Mouse (Mus musculus): Measurements from ENCODE around the gene Sema3b. TPM values are rescaled to one million over a fixed set of nuclear protein-coding genes. Genes with fewer than 3 reads are reported as not detected.

Gene Sema3b
- total RNA-seq, 2 experiments from 2014 or later, result not detected

DNA sequence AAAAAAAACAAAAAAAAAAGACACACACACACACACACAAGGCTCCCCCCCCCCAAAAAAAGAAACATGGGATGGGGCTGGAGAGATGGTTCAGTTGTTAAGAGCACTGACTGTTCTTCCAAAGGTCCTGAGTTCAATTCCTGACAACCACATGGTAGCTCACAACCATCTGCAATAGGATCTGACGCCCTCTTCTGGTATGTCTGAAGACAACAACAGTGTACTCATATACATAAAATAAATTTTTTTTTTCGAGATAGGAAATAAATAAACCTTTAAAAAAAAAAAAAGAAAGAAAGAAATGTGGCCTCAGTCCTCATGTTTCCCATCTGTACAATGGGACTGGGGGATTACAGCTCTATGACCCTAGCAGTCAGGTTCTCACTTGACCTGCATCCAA, 8.4 kb upstream of the Sema3b start:
- no peak for ATAC-seq (replicated peaks; ENCODE audit: poor library complexity)

- ATAC-seq (replicated peaks; ENCODE audit: poor library complexity), result no peak
Observed at GRCm38 (mm10) chr9:107615035-107615434, 6.0 kb upstream of the Sema3b start.

GRCm38 (mm10) chr9:107612945-107613569, 4.0 kb upstream of the Sema3b start:
- ATAC-seq (replicated peaks; ENCODE audit: poor library complexity), result peak; percentile 18; the same call in 1 of the 2 replicates

- peak; percentile 90 for ATAC-seq (replicated peaks; ENCODE audit: poor library complexity)
Observed at GRCm38 (mm10) chr9:107612191-107612944, 3.3 kb upstream of the Sema3b start.

- ATAC-seq (replicated peaks; ENCODE audit: poor library complexity), result 0 out of 2 replicates have a peak, but pooled peaks have one; percentile 9
Observed at GRCm38 (mm10) chr9:107611456-107612190, 2.6 kb upstream of the Sema3b start.

DNA sequence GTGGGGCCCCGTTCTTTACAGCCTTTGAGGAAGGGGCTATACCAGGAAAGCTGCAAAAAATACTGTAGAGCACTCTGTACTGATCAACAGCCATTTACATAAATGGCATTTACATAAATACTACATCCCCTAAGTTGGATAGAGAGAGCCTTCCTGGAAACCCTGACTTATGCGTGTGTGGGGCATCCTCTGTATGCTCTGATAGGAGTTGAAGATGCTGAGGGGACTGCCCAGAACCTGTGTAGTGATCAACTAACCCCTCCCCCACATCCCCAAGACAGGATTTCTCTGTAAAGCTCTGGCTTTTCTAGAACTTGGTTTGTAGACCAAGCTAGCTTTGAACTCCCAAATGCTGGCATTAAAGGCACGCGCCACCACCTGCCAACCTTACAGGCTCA, 403 bp upstream of the Sema3b start:
- ATAC-seq (replicated peaks; ENCODE audit: poor library complexity), result no peak

DNA sequence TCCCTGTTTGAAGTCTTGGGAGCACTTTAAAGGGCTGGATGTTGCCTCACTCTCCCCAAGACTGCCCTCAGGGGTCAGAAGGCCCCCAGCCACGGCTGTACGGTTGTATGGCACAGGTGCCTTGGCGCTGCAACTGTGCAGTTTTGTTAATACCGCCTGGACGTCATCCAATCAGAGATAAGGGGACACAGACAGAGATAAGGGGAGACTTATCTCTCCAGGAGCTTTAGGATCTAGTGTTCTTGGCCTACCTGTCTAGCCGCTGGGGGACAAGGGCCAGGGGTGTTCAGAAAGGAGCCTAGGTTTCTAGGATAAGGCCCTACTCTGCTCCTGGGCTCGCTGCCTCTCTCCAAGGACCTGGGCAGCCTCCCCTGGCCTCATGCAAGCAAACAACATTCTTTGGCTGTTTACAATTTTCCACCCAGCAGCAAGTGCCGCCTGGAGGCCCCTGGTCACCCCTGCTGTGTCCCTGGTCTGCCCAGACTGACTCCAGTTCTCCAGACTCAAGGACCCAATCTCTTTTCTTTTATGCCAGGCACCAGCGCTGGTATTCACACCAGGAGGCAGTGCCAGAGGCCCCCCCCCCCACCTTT, 1.3 kb downstream of the Sema3b start:
- ATAC-seq (replicated peaks; ENCODE audit: poor library complexity), result no peak

- ATAC-seq (replicated peaks; ENCODE audit: poor library complexity), result no peak
Observed at GRCm38 (mm10) chr9:107607036-107607435, 2.0 kb downstream of the Sema3b start.

- no peak for ATAC-seq (replicated peaks; ENCODE audit: poor library complexity)
Observed at GRCm38 (mm10) chr9:107606591-107606990, 2.4 kb downstream of the Sema3b start.

GRCm38 (mm10) chr9:107605041-107605661, 3.9 kb downstream of the Sema3b start:
- ATAC-seq (replicated peaks; ENCODE audit: poor library complexity), result peak; percentile 38

DNA sequence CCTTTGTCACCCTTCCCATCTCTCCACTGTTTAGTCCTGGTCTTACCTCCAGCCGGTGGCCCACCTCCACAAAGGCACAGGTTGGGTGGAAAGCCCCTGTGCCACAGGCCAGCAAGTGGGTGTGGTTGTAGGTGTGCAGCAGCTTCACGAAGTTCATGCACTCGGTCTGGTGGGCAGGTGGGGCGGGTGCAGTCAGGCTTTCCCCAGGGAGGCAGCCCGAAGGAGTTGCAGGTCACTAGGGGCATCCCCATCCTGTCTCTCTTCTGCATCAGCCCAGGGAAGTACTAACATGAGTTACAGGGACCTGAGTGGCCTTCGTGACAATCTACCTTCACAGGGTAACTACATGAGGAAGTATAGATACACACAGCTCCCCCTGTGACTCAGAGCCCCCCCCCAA, 5.8 kb downstream of the Sema3b start:
- ATAC-seq (replicated peaks; ENCODE audit: poor library complexity), result no peak

- ATAC-seq (replicated peaks; ENCODE audit: poor library complexity), result peak; percentile 87
Observed at GRCm38 (mm10) chr9:107602068-107602648, 6.9 kb downstream of the Sema3b start.

DNA sequence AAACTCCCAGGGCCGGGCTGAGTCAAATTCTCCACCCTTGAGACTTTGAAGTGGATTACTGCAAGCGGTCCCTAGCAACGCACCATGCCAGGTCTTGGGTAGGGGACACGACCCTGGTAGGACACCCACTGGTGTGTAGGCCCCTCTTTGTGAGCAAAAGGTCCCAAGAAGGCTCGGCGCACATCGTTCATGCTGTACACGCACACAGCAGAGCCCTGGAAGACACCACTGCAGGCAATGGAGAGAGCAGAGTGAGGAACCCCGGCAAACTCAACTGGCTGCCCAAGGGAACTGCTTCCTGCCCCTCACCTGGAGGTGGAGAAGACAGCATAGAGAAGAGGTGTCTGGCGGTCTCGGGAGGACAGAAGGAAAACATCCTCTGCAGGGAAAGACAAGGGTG, 7.8 kb downstream of the Sema3b start:
- no peak for ATAC-seq (replicated peaks; ENCODE audit: poor library complexity)

DNA sequence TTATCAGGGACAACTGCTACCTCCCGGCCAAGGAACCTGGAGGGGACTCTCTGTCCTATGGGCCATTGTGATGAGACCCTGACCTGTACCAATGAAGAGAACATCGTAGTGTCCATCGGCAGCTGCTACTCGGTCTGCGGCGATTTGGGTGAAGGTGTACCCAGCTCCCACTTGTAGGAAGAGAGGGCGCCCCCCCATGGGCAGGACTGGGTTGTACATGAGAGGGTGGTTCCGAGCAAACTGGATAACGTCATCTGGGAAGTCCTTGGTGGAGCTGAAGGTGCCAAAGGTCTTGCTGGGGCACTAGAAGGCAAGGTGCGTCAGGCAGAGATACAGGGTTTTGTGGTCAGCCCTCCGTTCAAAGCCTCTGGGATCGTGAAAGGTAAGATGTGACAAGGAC, 8.3 kb downstream of the Sema3b start:
- ATAC-seq (replicated peaks; ENCODE audit: poor library complexity), result no peak

DNA sequence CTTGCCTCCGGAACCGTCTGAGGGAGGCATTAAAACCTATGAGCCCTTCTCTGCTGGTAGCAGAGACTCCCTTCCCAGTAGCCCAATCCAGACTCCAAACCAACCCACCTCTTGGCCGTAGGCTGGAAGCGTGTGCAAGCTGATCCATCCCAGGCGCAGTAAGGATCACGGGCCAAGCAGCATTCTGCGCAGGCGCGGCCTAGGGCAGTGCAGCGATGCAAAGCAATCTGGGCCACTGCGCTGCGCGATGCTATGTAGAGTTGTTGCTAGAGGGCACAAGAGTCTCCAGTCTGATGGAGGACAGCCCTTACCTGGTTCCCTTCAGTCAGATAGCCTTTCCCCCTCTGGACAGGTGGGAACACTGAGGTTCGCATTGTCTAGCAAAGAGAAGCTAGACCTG, 9.2 kb downstream of the Sema3b start:
- no peak for ATAC-seq (replicated peaks; ENCODE audit: poor library complexity)

DNA sequence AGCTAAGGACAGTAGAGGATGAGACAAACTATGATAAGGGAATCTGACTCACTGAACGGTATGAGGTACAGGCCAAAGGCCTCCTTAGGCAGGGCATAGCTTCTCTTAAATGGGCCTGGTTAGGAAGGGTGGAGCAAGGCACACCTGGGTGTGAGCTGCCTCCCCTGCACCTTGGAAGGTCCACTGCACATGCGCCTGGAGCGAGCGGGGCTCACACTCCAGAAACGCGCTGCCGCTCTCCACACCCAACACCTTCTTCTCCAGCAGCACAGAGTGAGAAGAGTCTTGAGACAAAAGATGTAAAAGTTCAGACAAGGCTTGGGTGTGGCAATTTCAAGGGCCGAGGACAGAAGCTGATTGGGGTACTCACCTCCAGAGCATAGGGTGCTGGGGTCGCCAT, 9.6 kb downstream of the Sema3b start:
- no peak for ATAC-seq (replicated peaks; ENCODE audit: poor library complexity)

DNA sequence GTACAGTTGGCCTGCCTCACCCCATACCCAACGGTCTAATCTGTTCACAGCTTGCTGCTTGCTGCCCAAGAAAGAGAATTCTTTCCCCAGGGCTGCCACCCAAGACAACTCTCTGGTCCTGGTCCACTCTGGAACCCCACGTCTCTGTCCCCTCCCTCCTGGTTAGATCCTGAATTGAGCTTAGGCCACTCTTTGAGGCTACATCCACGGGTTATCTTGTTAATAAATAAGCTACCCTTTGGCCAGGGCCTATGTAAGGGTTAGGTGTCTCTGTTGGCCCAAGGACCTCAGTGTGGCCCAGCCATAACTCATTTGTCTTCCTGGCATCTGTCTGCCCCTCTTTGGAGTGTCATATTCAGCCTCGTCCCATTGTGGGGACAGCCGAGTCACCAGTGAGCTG, 10.6 kb downstream of the Sema3b start:
- no peak for ATAC-seq (replicated peaks; ENCODE audit: poor library complexity)

GRCm38 (mm10) chr9:107596619-107597569, 12.1 kb downstream of the Sema3b start:
- no peak for ATAC-seq (replicated peaks; ENCODE audit: poor library complexity)

DNA sequence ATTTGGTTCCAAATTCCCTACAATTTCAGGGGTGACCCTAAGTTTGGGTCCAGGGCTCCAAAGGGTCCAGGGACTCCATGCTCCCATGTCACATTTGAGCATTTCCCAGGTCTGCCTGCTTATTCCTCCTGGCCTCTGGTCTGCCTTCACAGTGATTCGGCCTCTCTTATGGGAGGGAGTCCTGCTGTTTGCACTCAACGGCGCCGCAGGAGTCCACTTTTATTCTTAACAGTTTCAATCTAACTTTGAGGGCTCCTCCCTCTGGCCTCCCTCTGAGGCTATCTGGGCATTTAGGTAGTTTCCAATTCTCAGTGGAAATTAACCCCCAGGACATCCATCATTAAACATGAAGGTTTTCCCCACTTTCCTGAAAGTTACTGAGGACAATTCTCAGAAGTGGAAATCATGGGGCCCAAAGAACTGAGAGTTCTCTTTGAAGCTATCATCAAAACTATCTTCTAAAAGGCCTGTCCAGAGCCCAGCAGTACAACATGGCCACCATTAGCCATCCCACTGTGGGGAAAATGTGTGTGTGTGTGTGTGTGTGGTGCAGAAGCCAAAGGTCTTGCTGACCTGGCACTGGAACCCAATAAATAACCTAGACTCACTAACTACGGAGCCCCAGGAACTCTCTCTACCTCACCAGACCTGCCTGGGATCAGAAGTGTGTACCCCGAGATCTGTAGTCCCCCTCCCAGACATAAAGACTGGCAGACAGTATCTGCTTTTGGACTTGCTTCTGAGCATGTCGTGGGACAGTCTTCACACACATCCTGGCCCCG, 14.6 kb downstream of the Sema3b start:
- no peak for ATAC-seq (replicated peaks; ENCODE audit: poor library complexity)
